ENCODE assay signal across 36 mouse cellular contexts in the genomic region with DNA sequence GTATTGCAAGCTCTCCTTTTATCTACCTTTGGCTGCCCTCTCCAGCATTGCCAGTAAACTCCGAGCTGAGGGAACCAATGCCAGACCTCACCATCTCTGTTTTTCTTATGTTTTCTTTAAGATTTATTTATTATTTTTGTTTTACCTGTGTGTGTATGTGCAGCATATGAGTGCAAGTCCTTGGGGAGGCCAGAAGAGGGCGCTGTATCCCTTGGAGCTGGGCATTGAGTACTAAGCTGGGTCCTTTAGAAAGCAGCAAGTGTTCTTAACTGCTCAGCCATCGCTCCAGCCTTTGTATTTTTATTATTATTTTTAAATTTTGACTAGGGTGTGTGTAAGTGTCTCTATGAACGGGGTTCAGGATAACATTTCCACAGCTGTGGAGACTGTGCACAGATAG. TPM values are rescaled to one million over a fixed set of nuclear protein-coding genes. Genes with fewer than 3 reads are reported as not detected.
DNase-seq lines count a peak whose midpoint lies in the region; ATAC-seq and TF ChIP-seq lines count a peak whose summit lies in the region.
"Had no signal": no experiment of that assay in that cellular context is flagged by ENCODE, and none has a peak within 500 bp of the region (broad histone marks: within the 10 kb centered on the region; RNA-seq: fewer than 3 reads in every experiment).

No protein-coding gene starts in this region.

- H3K4me2 ChIP-seq in kidney, postnatal 0 days (ENCODE audit: low read length), result no peak overlapping the region
- H3K4me2 ChIP-seq: embryonic facial prominence, embryonic 15.5 days; forebrain, embryonic 13.5 days; heart, embryonic 12.5 days; hindbrain, embryonic 13.5 days; neural tube, embryonic 15.5 days had no signal

- no peak overlapping the region for H3K4me3 ChIP-seq in kidney, postnatal 0 days (replicated peaks; ENCODE audit: low read depth, low read length)
- H3K4me3 ChIP-seq in testis, adult 2 months (ENCODE audit: control insufficient read depth, low read depth, low read length), result no peak overlapping the region
- H3K4me3 ChIP-seq in cerebellum, adult 2 months (replicated peaks; ENCODE audit: insufficient read depth, low read depth, low read length), result no peak overlapping the region
- H3K4me3 ChIP-seq: embryonic facial prominence, embryonic 10.5 days; embryonic facial prominence, embryonic 15.5 days; forebrain, embryonic 13.5 days; heart, adult 2 months; heart, embryonic 12.5 days; hindbrain, embryonic 13.5 days; neural tube, embryonic 15.5 days had no signal

- no peak overlapping the region for H3K27ac ChIP-seq in kidney, postnatal 0 days
- no peak overlapping the region for H3K27ac ChIP-seq in testis, adult 2 months (ENCODE audit: control insufficient read depth, insufficient read depth, low read depth, low read length)
- H3K27ac ChIP-seq in cerebellum, adult 2 months (ENCODE audit: insufficient read depth, low read length), result no peak overlapping the region
- H3K27ac ChIP-seq: embryonic facial prominence, embryonic 10.5 days; embryonic facial prominence, embryonic 15.5 days; forebrain, embryonic 13.5 days; heart, adult 2 months; hindbrain, embryonic 13.5 days; neural tube, embryonic 15.5 days had no signal

- DNase-seq in kidney, postnatal 0 days (ENCODE audit: low spot score), result no peak
- no peak for DNase-seq in kidney, postnatal 36 days
- no peak for DNase-seq in testis, postnatal 10 days (ENCODE audit: low spot score)
- no peak for DNase-seq in brain, embryonic 14.5 days (ENCODE audit: low read depth)
- no peak for DNase-seq in cerebellum, adult 2 months
- DNase-seq: adrenal gland, postnatal 25 days; cerebellum, adult 18-20 months; cerebellum, postnatal 14 days; gastrocnemius, postnatal 25 days; heart, adult 2 months; heart, postnatal 4 days; kidney, adult 2 months; liver; lung, postnatal 36 days; midbrain, embryonic 14.5 days; retina, postnatal 1 day; right cerebral cortex, postnatal 14 days; spleen, adult 18-20 months; thymus, postnatal 4 days had no signal

- H3K27me3 ChIP-seq in kidney, postnatal 0 days (ENCODE audit: insufficient read depth, low read length), result peaks cover 8% of the 10 kb centered on the region; the same call in 1 of the 2 replicates
- H3K27me3 ChIP-seq in testis, adult 2 months (ENCODE audit: control insufficient read depth, insufficient read depth, low read length), result no peaks in the 10 kb centered on the region
- H3K27me3 ChIP-seq in cerebellum, adult 2 months (ENCODE audit: control insufficient read depth, insufficient read depth, low read length), result no peaks in the 10 kb centered on the region
- H3K27me3 ChIP-seq: neural tube, embryonic 15.5 days had no signal

- TF ChIP-seq POLR2A in testis, adult 2 months (IDR thresholded peaks at IDR 0.05; ENCODE audit: control insufficient read depth, low read depth, low read length), result no peak
- TF ChIP-seq POLR2A in brain, embryonic 14.5 days (IDR thresholded peaks at IDR 0.05; ENCODE audit: borderline replicate concordance, extremely low read depth, insufficient read depth, insufficient read length, poor library complexity, severe bottlenecking), result no peak
- no peak for TF ChIP-seq POLR2A in cerebellum, adult 2 months (IDR thresholded peaks at IDR 0.05; ENCODE audit: borderline replicate concordance, insufficient read depth, low read length)

- H3K9me3 ChIP-seq in kidney, postnatal 0 days (replicated peaks; ENCODE audit: low read length), result no peaks in the 10 kb centered on the region
- H3K9me3 ChIP-seq: embryonic facial prominence, embryonic 10.5 days; embryonic facial prominence, embryonic 15.5 days; forebrain, embryonic 13.5 days; hindbrain, embryonic 13.5 days; neural tube, embryonic 15.5 days had no signal

- no peak for ATAC-seq in kidney, postnatal 0 days (replicated peaks; ENCODE audit: low FRiP score, low read depth)
- ATAC-seq in granulocyte monocyte progenitor cell, adult 5-6 weeks (replicated peaks; ENCODE audit: poor library complexity, severe bottlenecking), result no peak
- ATAC-seq: CD4-positive, CD25-positive, alpha-beta regulatory T cell, adult 4 months; forebrain, embryonic 13.5 days; inflammation-experienced regulatory T-cells, adult 6 months; Patski had no signal

- TF ChIP-seq CTCF in kidney, postnatal 0 days (IDR thresholded peaks at IDR 0.05; ENCODE audit: low read depth), result peak; percentile 8; the same call in 1 of the 2 replicates
- TF ChIP-seq CTCF in testis, adult 2 months (IDR thresholded peaks at IDR 0.05; ENCODE audit: control insufficient read depth, insufficient read depth, insufficient replicate concordance, low read depth, low read length), result peak; percentile 48; the same call in 1 of the 2 replicates
- peak; percentile 10; the same call in 1 of the 2 replicates for TF ChIP-seq CTCF in brain, embryonic 14.5 days (IDR thresholded peaks at IDR 0.05; ENCODE audit: borderline replicate concordance, extremely low read depth, insufficient read depth, insufficient read length)
- no peak for TF ChIP-seq CTCF in cerebellum, adult 2 months (IDR thresholded peaks at IDR 0.05; ENCODE audit: borderline replicate concordance, insufficient read depth, low read depth, low read length)

- 85% methylated on average over 4 of the region's 4 CpGs for WGBS in kidney, postnatal 0 days
- 87% methylated on average over 4 of the region's 4 CpGs for WGBS in cerebellum, adult 2 months

- no peaks in the 10 kb centered on the region for H3K36me3 ChIP-seq in kidney, postnatal 0 days (ENCODE audit: insufficient read depth, low read length)
- no peaks in the 10 kb centered on the region for H3K36me3 ChIP-seq in testis, adult 2 months (ENCODE audit: control insufficient read depth, insufficient read depth, low read length)
- H3K36me3 ChIP-seq: embryonic facial prominence, embryonic 10.5 days; embryonic facial prominence, embryonic 15.5 days; heart, embryonic 12.5 days had no signal

- H3K9ac ChIP-seq in kidney, postnatal 0 days (ENCODE audit: low read depth, low read length), result no peak overlapping the region
- H3K9ac ChIP-seq: embryonic facial prominence, embryonic 15.5 days; forebrain, embryonic 13.5 days; heart, embryonic 12.5 days; hindbrain, embryonic 13.5 days; neural tube, embryonic 15.5 days had no signal

- peaks cover 7% of the 10 kb centered on the region for H3K4me1 ChIP-seq in kidney, postnatal 0 days (replicated peaks; ENCODE audit: insufficient read depth, low read length)
- H3K4me1 ChIP-seq in testis, adult 2 months (ENCODE audit: control insufficient read depth, insufficient read depth, low read length), result peaks cover 9% of the 10 kb centered on the region
- peaks cover 8% of the 10 kb centered on the region for H3K4me1 ChIP-seq in cerebellum, adult 2 months (ENCODE audit: control insufficient read depth, insufficient read depth, low read length)

RNA-seq across cellular contexts. Expression of a gene that starts 22.2 kb away (rescaled TPM):
- polyA plus RNA-seq in kidney, postnatal 0 days (2015; fragmentation: Nextera tagmentation; extraction: Ambion mirVana), result 0.26 and 0.38 TPM in 2 replicates
- 1.5 and 1.8 TPM in 2 replicates for polyA plus RNA-seq in testis, adult 2 months (2012; rRNA removed)
- 80.6 and 126 TPM in 2 replicates for polyA plus RNA-seq in brain, embryonic 14.5 days (2012; rRNA removed)
- polyA plus RNA-seq in cerebellum, adult 2 months (2012; rRNA removed), result 46.0 and 50.0 TPM in 2 replicates
- not detected in 2 replicates for total RNA-seq in granulocyte monocyte progenitor cell, adult 5-6 weeks (2014; fragmentation: Nextera tagmentation)
- not detected in 2 replicates for total RNA-seq in granulocyte monocyte progenitor cell, adult 5-6 weeks (2017)
- total RNA-seq: gastrocnemius, postnatal 25 days; heart, adult 2 months; megakaryocyte-erythroid progenitor cell, adult 5-6 weeks had no signal
- polyA plus RNA-seq: CD4-positive, CD25-positive, alpha-beta regulatory T cell, adult 4 months; heart, embryonic 12.5 days; heart, postnatal 0 days; inflammation-experienced regulatory T-cells, adult 6 months; limb, embryonic 11.5 days; liver, embryonic 16.5 days; lung, embryonic 16.5 days; Patski; thymus, postnatal 0 days had no signal

Comparison
In these comparisons a context has a peak if more than half of its experiments do, and no peak if none do; other contexts are left out.
1. RNA of a gene that starts 22.2 kb away (polyA plus RNA-seq): 80.6 to 126 TPM in brain, embryonic 14.5 days and 46.0 to 50.0 TPM in cerebellum, adult 2 months; 1.5 to 1.8 TPM in testis, adult 2 months and 0.26 to 0.38 TPM in kidney, postnatal 0 days; every median in the first group is over 10 times any median in the second.